Mouse (Mus musculus): Measurements from ENCODE around the gene Tox4.

Gene Tox4

DNA sequence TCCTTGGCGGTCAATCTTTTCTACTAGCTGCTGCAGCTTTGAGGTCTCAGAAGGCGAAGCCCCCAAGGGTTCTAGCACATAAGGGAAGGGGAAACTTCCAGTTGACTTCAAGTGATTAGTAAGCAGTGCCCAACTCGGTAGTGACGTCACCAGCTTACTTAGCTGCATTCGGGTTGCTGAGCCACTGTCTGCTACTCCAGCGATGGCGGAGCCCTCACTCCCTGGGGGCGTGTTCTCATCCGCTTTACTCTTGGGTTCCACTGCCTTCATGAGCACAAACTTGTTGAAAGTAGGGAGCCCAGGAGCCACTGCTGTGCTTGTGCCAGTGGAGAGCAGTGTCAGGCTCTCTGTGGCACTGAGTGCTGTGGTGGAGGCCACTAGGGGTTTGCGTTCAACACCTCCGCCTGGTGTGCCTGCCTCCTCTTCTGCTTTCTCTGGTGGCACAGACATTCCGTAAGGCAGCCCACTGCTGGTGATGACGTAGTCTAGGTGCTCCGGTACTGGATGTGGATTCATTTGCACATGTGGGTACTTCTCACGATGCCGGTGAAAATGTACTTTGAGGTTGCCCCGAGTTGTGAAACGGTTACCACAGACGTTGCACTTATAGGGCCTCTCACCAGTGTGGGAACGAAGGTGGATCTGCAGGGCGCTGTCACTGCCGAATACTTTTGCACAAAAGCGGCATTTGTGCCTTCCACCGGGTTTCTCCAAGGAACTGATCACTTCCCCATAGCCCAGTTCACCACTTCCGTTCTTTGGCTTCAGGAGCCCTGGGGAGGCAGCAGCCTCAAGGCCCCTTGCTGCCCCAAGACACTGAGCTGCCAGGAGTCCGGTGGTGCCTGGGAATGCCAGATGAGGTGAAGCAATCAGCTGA is 35.2 kb downstream of the Tox4 start:
- DNase-seq = no peak

DNA sequence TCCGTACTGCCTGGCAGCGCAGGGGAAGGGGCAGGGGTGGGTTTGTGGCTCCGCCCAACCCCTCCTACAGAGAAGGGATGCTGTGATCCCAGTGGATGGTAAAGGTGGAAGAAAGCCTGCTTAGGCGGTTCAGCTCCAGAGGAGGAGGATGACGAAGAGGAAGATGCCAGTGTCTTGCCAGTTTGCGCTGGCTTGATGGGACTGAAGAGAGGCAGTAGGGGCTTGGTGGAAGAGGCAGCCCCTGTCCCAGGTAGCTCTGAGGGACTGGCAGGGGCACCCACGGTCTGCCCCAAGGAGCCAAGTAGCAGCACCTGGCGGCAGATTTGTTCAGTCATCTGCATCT is 35.8 kb downstream of the Tox4 start:
- peak in 1 of 2 experiments; percentile 6 for DNase-seq

DNA sequence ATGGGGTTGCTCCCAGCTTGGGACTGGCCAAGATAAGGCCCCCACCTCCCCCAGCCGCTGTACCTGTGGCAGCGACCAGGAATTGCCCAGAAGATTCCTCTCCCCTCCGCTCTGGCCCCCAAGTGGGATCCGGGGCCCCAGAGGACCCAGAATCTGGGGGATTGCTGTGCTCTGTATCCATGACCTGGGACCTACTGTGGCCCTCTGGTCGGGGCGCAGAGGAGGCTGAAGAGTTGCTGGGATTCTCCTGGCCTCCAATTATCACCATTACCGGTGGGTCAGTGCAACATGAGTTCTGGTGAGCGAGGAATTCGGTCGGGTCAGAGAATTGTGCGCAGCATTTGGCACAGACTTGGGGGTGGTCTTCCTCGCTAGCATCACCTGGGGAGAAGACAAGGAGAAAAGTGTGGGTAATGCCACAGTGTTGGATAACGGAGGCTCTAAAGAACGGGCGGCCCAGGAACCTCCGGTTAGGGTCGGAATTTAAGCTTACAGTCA is 36.4 kb downstream of the Tox4 start:
- no peak for DNase-seq

DNA sequence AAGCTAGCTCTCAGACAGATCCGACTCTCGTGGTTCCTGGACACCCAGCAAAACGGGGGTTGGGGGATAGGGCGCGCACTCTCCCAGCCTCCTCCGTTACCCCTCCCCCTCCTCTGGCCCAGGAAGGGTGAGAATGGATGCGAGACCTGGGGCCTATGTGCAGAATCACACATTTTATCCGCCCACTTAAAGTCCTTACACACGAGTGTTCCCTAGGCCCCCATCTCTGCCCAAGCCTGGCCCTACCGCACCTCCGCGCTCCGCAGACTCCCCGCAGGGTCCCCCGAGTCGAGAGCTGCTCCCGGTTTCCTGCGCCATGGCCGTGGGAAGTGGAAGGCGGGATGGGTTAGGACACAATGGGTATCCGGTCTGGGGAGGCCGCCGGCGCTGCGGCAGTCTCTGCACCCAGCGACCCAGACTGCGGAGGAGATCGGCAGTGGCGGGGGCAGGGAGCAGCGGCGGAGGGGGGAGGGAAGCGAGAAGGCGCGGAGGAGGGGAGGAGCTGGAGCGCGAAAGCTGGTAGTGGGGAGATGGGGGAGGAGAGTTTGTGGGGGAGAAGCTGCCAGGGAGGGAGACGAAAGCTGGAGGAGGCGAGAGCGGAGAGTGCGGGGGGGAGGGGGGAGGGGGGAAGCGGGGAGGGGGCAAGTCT is 37.0 kb downstream of the Tox4 start:
- peak; percentile 56 to 68 for DNase-seq

DNA sequence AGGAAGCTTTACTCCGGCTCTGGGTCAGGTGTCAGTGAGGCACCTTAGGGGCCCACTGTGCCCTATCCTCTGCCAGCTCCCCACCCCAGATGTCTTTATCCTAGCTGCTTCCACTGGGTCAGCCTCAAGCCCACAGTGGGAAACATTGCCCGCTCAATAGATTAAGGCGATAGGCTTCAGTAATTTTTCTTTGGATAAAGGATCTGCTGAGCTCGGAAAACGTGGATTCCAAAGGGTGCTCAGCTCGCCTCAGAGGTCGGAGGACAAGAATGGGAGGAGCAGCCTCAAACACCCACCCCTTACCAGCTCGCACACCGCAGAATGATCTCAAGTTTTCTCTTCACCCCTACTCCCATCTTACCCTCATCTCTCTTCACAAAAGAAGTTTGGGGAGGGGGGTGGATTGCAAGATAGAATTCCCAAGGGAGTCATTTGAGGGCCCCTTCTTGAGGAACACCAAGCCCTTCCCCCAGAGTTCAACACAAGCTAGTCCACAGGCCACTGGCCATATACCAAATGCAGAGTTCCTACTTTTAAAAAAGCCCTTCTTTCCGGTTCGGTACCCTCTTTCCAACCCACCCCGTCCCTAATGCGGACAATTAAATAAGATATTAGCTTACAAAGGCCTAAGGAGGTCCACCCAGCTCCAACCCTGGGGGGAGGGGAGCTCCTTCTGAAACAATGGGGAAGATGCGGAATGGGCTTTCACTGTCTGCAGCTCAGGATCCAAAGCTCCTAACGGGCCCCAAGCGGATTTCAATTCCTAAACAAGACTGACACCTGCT is 37.7 kb downstream of the Tox4 start:
- DNase-seq = peak in 1 of 2 experiments; percentile 3

DNA sequence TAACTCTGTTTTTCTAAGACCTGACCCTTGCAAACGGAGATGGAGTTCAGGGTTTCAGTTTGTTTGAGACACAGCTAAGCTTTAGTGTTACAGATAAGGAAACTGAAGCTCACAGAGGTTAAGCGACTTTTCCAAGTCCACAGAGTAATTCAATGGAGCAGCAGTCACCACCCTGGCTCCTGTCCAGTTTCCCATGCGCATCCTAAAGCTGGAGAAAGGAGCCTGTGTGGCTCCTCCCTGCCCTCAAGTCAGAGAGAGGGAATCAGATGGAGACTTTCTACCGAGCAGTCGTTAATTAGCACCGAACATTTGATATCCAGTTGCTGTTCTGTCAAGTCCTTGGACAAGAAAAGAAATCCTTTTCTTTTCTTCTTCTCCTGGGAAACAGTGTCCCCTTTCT is 40.4 kb downstream of the Tox4 start:
- DNase-seq = no peak

DNA sequence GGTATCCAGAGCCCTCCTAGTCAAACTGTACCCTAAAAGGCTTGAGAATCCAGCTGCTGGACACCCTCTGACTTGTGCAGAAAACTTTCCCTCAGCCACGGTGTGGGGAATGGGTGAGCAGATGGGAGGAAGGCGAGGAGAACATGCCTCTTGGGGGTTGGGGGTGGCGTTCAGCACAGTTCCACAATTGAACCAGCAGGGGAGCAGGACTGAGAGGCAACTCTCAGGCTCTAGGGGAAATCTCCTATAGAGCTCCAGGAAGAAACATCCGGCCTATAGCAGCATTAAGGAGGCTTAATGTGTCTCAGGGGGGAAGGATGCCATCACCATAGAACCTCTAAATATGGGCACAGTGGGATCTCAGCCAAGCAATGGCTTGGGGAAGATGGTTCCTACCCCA is 46.9 kb downstream of the Tox4 start:
- DNase-seq = no peak

DNA sequence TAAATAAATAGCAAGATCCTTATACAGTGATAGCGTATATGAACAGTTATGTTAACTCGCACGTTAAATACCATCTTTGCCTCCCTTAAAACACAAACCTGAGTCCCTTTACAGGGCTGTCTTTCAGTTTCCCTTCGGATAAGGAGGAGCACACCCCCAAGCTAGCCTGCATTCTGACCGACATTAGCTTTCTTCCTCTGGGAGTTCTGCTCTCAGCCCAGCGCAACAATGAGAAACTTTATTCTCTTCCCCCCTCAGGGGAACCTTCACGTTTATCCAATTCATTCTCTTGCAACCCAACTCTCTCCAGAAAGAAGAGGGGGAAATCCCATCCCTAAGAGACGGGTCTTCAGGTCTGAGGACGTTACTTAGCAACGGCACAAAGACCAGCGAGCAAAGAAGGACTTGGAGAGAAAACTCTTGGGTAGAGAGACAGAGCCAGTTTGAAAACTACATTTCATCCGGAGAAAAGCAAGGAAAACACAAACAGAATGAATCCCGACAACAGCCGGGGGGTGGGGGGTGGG is 48.5 kb downstream of the Tox4 start:
- DNase-seq = no peak

DNA sequence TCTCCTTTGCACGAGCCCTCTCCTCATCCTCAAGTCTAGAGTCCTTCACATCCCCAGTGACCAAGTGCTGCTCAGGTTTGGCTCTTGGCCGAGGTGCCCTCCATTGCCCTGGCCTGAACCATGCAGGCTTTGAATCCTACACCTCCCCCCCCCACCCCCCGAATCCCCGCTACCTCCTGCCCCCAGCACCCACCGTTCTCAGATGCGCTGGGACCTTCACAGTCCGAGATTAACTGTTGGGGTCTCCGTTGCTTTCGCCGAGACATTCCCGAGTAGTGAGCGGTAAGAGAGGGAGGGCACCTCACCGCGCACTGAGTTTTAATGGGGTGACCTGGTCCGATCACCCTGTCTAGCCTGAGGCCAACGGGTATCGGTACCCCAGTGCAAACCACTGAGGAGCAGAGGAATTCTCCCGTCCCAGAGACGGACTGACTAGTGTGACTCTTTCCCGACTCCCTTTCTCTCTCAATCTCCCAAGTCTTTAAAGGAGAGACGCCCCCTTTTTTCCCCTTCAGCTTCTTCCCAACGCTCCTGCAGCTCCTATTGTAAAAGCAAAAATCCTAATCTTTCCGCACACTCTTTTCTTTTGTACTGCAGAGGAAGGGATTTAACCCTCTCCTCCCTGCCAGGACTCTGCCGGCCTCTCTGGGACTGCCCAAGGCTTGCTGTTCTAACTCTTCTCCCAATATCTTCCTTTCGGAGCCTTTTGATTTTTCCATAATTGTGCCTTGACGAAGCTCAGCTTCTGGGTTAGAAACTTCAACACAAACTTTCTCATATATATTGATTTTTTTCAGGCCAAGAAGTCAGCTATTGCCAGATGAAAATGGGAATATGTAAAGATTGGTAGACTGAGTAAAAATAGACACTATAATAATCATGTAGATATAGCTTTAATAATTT is 49.2 kb downstream of the Tox4 start, which contains the start of gene Sall2:
TSS of gene Sall2 (minus strand) at position 853 of the 903 bp plus-strand sequence.
- no peak for DNase-seq

DNA sequence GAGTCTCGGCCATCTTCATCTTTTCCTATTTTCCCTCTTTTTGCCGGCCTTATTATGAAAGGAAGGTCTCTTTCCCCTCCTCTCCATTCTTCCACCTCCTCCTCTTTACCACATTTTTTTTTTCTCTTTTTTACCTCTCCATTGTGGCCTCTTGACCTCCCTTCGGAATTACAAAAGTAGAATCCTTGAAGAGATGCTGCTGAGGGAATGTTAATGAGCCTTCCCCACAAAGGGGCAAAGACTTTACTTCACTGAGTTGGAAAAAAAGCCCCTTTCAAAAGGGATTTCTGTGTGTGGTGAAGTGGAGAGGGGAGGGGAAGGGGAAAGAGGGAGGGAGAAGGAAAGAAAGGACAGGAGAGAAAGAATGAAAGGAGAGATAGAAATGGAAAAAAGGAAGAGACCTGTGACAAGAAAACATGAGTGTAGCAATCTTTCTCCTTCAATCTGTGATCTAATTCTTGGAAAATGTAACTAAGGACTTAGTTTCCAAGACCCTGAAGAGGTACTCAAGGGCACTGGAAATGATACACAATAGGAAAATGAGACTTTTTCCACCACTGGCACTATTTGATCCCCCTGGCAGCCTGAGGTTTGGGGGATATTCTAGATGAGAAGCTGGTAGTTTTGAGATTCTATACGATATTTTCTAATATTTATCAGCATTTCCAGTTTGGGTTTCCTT is 52.3 kb downstream of the Tox4 start:
- DNase-seq = no peak

DNA sequence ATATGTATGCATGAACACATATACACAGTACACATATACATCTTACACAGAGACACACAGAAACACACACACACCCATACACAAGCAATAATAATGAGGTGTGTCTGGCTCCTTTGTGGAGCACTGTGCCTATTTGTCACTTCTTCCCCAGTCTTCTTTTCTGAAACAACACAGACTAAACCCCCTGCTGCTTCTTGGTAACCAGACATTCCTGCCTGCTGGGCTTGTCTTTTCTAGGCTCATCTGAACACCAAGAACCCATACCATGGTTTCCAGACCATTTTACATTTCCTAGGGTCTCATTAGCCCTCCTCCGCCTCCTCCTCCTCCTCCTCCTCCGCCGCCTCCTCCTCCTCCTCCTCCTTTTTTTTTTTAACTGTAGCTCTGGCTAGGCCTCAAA is 53.2 kb downstream of the Tox4 start:
- no peak for DNase-seq

DNA sequence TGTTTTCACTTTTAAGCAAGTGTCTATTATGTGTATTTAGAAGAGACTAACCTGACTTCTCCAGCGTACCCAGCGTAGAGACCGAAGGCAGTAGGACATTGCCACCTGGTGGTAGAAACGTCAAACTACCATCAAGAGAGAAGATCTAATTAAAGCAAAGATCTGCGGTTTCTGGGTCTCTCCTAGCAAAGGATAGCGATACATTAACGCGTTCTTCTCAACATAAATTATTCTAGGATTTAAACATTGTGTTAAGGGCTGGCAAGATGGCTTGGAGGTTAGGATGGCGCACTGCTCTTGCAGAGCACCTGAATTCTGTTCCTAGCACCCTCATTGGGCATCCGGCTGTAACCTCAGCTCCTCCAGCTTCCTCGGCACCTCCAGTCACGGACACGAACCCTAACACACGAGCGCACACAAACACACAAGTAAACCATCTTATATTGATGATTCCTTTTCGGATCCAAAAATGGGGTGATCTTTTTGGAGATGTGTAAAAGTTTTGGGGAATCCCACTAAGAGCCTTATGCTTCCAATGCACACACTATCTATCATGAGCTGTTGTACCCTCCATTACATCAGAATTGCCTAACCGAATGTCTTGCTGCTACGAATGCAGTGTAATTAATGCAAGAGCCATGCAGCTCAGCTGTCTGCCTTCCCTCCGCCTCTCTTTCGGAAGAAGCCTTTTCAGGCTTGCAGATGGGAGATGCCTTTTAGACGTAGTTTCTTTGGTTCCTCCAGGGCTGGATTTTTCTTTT is 60.0 kb downstream of the Tox4 start:
- DNase-seq = peak in 1 of 2 experiments; percentile 52

DNA sequence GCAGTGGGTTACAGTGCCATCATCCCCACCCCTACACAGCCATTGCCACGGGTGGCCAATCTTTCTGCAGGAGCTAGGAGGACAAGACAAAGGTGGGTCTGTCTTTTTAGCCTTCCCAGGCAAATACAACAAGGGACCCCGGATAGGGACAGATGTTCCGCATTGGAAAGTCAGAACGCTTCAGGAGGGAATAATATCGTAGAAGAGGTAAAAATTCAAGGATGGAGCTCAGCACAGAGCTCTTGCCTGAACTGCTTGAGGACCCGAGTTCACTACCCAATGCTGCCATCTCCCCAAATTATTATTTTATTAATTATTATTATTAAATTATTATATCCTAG is 60.5 kb downstream of the Tox4 start:
- no peak for DNase-seq
